Mouse (Mus musculus) ovary, adult 18-20 months (tissue): ENCODE measurements around the gene Os9.

ENCODE experiments used
- DNase-seq: peaks from one replicate; pipeline ENCODE4 v3.0.0; 2022; ENCODE audit warnings: low spot score, mixed read lengths

The Os9 gene

DNA sequence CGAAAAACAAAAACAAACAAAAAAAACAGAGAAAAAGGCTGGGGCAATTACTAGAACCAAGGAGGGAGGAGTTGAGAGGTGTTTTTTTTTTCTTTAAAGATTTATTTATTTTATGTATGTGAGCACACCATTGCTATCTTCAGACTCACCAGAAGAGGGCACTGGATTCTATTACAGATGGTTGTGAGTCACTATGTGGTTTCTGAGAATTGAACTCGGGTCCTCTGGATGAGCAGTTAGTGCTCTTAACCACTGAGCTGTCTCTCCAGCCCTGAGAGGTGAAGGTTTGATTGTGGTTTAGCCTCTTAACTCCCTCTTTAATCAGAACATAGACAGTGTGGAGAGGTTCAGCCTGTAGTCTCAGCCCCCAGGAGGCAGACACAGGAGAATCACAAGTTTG lies 5.9 kb downstream of the Os9 start:
- DNase-seq: no peak

DNA sequence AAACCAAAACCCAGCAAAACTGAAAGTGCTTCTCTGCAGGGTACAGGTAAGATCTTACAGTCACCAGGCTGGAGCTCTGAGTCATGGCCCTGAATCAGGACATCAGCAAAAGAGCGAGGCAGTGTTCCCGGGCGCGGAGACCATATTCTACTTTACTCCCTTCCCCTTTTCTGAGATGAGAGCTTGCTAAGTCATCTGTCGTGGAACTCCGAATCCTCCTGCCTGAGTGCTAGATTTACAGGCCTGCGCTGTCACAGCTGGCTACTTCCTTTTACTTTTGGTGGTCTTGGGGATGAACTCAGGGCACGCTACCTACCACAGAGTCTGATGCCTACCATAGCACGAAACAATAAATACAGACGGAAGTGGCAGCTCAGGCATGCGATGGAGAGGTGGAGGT lies 6.5 kb downstream of the Os9 start:
- DNase-seq: no peak

DNA sequence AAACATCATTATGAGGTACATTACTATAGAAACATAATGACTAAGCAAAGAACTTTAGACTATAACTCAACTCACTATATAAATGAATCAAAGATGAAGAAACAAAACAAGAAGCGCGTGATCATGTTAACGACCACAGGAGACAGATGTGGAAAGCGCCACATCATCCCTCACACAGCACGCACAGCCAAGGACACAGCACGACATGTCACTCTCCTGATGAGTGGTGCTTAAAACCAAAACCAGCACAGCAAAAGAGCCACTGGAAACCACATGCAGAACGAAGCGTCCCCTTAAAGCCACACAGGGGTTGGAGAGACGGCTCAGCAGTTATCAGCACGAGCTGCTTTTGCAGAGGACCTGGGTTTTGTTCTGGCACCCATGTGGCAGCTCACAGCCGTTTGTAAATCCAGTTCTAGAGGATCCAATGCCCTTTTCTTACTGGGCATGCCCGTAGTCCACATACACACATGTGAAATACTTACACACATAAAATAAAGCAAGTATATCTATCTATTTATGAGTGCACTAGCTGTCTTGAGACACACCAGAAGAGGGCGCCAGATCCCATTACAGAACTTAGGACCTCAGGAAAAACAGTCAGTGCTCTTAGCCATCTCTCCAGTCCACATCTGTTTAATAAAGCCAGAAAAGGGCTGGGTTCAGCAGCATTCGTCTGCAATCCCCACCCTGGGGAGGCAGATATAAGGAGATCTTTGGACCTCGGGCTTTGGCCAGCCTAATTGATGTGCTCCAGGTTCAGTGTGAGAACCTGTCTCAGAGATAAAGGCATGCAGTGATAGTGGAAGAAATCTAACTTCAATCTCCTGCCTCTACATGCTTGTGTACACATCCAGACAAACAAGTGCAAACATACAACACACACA lies 9.7 kb downstream of the Os9 start:
- no peak for DNase-seq

DNA sequence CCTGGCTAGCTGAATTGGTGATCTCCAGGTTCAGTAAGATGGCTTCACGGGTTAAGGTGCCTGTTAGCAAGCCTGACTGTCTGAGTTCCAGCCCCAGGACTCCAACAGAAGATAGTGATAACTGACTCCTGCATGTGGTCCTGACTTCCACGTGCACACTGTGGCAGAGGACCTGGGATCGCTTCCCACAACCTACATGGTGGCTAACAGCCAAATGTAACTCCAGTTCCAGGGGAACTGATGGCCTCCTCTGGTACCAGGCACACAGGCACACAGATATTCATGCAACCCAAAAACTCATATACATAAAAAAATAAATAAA lies 12.7 kb downstream of the Os9 start:
- DNase-seq: no peak

DNA sequence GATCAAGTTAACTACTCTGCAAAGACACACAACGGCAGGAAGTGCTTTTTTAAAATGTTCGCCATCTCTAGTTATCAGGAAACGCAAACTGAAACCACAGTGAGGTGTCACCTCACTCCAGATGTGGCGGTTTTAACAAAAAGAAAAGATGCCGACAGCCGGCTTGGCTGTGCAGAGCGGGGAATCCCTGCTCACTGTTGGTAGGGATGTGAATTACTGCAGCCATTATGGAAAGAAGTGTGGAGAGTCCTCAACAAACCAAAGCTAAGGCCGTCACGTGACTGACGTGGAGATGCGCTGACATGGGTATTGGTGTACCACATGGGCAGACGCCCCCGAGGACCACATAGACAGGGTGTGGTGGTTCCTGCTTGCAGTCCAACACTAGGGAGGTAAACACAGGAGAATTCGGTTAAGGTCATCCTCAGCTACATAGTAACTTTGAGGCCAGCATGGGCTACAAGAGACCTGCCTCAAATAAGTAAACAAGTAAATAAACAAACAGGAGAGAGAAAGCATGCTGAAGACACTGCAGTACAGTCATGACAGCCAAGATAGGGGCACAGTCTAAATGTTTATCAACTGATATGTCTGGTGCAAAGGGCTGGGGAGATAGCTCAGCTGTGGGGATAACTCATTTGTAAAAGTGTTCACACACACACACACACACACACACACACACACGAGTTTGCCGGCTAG lies 13.2 kb downstream of the Os9 start:
- DNase-seq: no peak

DNA sequence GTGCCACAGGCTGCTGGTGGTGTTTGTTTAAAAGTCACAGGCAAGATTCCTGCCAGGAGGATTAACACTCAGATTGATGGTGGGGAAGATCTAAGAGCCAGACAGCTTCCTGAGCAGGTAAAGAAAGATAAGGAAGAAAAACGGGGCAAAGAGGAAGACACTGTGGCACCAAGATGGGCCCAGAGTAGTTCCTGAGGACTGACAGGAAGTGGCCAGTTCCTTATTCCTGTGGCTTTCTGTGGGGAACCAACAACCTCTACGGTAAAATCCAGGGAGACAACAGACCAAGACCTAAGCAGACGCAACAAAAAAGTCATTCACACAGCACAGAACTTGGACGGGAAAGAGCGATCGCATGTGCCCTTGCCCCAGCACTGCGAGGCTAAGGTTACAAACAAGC lies 17.3 kb downstream of the Os9 start:
- no peak for DNase-seq

DNA sequence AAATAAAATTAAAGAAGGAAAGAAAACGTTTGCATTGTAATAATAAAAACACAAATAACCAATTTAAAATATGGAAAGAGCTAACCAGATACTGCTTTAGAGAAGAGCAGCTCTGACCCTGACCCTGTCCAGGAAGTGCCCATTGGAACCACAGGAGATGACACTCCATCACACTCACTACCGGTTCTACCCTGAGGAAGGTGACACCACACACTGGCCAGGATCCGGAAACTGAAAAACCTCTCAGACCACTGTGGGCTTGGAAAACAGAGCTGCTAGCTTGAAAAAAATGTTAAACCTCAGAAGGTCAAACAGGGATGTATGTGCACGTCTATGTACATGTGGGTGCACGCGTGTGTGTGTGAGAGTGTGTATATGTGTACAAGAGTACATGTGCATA lies 19.8 kb downstream of the Os9 start:
- DNase-seq: no peak

DNA sequence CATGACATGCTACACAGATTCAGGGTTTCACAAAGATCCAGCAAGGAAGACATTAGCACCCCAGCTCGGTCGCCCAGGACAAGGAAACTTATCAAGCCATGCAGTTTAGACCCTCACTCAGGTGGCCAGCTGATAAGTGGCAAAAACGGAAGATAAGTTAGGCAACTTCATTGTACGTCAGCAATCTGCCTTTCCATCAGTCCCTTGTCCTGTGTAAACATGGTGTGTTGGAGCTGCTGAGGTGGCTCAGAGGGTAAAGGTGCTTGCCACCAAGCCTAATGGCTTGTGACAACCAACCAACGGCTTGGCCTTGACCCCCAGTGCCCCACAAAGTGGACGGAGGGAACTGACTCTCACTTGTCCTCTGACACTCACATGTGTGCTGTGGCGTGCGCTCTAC lies 20.5 kb downstream of the Os9 start:
- DNase-seq: no peak

DNA sequence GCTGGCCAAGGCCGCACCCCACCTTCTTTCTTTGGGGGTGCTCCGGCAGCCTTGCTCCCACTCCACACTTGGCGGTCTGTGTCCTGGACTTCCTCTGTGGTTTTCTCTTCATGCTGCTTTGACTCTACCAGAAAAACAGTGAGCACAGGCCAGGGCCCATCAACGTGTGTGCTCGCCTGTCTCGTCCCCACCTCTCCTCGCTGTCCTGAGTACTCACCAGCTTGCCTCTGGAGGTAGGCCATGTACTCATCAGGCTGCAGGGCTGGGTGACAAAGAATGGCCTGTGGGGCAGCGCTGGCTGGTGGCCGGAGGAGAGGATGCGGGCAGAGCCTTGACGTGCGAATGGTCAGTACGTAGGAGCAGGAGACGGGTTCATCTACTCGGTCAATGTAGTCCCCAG lies 21.1 kb downstream of the Os9 start:
- DNase-seq: no peak

DNA sequence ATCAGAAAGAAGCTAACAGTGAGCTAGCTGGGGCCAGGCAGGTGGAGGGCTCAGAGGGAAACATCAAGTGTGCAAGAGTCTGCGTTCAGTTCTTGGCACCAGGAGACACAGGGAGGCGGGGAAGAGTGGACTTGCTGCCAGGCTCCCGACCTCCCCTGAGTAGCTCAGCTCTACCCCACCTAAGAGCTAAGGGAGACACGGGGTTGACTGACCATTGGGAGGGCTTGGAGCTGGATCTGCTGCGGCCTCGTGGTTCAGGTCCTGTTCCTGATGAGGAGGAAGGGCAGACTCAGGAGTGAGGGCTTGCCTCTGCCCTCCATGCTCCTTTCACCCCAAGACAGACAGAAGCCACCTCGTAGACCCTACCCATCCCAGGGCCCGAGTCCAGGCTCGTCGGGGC lies 21.7 kb downstream of the Os9 start:
- DNase-seq: no peak

DNA sequence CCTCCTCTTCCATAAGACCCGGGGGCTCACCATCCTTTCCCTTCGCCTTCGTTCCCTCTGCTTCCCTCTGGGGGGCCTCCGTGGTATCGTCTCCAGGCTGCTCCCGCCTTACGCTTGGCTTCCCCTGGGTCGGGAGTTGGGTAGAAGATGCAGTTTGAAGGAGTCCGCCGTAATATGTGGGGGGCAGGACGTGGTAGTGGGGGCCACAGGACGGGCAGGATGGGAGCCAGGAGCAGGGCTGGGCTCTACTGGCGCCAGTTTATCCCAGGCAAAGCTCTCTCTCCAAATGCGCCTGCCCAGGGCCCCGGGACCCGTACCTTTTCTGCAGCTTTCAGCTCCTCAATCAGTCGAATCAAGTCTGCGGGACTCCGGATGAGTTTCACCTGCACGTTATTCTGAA lies 22.4 kb downstream of the Os9 start:
- no peak for DNase-seq

DNA sequence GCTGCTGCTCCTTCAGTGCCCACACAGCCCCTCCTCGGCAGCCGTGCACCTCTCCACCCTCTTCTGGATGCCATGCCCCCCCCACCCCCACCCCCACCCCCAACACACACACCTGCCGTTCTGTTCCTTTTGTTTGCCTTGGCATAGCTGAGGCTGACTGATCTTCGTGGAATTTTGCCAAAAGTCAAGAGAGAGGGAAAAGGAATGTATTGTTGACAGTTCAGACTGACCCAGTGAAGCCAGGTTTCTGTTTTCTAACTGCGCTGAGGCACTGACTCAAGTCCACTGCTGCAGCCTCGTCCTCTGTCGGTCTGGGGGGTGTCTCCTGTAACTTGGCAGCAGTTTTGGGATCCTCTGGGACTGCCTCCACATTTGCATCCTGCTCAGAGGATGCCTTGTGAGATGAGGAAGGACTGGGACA lies 26.5 kb downstream of the Os9 start:
- DNase-seq: peak; percentile 45

DNA sequence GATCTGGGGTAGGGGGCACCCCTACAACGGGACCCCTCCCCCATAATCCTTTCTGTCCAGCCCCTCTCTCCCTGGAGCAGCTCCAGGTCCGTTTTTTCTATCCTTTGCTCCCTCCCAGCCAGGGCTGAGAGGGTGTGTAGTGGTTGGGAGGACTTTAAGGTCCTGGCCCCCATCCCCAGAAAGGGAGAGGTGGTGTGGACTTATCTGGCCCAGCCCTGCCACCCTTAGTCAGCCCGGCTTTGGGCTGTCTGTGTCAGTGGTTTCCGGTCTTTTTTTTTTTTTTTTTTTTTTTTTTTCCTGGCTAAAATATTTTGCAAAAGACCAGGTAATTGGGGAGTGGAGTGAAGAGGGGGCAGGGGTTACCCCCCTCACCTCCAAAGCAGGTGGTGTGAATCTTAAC lies 28.2 kb downstream of the Os9 start:
- DNase-seq: no peak

DNA sequence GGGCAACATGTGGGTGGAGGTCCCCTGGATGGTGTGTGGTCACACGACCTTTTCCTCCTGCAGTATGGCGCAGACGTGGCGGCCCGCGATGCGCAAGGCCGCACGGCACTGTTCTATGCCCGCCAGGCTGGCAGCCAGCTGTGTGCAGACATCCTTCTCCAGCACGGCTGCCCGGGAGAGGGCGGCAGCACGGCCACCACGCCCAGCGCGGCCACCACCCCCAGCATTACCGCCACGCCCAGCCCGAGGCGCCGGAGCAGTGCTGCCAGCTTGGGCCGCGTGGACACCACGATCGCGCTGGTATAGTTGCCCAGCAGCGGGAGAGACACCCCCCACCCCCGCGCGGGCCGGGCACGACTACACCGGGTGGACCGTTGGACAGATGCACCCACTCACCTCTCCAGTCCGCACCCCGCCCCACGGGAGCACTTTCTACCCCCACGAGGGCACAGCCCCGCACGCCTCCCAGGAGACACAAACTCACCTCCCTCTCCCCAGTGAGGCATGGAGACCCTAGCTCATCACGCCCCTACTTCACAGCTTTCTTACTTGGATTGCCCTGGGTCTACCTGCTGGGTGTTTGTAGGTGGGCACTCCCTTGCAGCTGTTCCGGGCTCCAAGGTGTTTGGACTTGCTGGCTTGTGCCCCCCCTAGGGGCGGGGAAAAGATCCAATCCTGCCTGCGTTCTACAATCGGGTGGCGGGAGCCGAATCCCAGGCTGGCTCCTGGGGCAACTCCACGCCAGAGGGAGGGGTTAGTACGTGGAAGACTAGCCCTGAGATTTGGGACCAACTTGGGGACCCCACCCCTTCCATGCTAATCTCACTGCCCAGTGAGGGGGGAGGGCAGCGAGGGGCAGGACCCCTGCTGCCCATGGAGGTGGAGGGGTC lies 29.2 kb downstream of the Os9 start:
- DNase-seq: peak; percentile 51

DNA sequence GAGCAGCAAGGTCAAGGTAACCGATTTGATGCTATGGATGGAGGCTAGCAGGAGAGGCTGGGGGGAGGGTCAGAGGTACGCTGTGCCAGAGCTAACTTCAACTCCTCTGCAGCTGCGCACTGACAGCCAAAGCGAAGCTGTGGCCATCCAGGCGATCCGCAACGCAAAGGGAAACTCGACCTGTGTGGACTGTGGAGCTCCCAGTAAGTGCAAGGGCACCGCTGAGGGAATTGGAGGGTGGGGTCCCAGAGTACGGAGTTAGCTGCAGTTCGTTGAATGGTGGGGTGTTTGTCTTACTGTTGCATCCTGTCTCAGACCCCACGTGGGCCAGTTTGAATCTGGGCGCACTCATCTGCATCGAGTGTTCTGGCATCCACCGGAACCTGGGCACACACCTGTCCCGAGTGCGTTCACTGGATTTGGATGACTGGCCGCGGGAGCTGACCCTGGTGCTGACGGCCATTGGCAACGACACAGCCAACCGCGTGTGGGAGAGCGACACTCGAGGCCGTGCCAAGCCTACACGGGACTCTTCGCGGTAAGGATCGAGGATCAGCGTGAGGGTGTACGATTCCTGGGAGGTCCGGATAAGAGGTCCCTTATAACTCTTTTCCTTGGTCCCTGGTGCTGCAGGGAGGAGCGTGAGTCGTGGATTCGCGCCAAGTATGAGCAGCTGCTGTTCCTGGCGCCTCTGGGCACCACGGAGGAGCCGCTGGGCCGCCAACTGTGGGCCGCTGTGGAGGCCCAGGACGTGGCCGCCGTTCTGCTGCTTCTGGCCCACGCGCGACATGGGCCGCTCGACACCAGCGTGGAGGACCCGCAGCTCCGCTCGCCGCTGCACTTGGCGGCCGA lies 30.1 kb downstream of the Os9 start:
- DNase-seq: no peak

DNA sequence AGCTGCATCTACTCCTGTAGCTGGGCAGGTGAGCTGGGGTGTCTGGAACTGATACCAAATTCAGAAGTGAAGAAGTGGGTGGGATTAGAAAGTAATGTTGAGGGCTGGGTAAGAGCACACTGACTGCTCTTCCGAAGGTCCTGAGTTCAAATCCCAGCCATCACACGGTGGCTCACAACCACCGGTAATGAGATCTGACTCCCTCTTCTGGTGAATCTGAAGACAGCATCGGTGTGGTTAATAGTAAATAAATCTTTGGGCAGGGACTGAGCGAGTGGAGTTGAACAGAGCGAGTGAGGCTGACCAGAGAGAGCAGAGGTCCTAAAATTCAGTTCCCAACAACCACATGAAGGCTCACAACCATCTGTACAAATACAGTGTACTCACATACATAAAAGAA lies 35.3 kb downstream of the Os9 start:
- no peak for DNase-seq

DNA sequence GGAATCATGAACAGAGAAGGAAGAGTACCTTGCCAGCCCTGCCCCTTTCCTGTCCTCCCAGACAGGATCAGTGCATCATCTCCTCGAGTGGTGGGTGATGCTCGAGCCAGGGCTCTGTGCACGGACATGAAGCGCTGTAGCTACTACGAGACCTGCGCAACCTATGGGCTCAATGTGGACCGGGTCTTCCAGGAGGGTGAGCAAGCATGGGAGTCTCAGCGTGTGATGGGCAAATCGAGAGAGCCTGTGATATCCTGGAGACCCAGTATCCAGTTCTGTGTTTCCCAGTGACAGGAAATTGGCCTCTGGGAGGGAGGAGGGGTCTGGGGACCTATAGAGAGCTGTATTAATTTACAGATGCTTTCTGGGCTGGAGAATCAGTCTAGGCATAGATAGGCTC lies 35.9 kb downstream of the Os9 start:
- DNase-seq: no peak

DNA sequence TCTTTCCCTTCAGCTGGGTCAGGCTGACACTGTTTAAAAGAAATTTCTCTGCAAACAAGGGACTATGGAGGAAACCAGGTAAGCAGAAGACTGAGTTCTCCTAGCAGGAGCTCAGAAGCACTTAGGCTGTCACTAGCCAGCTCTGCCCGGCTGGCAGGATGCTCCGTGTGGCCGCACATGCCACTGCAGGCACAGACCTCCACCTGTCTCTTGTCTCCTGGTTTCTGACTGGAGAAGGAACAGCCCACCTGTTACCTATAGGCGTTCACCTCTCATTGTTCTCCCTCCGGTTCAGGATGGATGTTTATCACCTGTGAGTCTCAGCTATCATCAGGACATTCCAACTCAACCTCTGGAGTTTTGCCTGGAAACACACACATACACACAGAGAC lies 37.0 kb downstream of the Os9 start:
- no peak for DNase-seq

DNA sequence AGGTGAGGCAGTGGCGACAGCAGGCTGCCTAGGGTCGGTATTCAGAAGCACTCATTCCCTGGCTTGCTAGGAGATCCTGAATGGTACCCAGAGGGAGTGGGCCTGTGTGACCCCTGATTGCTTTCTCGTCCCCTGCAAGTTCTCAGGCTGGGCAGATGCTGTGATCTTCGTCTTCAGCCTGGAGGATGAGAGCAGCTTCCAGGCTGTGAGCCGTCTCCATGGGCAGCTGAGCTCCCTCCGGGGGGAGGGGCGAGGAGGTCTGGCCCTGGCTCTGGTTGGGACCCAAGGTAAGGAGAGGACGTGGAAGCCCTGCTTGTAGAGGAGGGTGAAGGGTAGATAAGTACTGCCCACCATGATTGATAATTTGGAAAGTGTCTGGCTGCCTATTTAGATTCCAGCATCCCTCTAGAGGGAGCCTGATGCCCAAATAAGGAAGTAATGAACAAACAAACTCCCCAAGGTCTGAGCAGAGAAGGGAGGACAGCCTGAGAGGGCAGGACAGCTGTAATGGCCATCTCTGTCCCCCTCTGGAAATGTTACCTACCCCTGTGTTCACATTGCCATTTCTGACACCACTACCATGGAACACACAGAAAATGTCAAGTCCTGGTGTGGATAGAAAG lies 37.5 kb downstream of the Os9 start:
- DNase-seq: no peak

DNA sequence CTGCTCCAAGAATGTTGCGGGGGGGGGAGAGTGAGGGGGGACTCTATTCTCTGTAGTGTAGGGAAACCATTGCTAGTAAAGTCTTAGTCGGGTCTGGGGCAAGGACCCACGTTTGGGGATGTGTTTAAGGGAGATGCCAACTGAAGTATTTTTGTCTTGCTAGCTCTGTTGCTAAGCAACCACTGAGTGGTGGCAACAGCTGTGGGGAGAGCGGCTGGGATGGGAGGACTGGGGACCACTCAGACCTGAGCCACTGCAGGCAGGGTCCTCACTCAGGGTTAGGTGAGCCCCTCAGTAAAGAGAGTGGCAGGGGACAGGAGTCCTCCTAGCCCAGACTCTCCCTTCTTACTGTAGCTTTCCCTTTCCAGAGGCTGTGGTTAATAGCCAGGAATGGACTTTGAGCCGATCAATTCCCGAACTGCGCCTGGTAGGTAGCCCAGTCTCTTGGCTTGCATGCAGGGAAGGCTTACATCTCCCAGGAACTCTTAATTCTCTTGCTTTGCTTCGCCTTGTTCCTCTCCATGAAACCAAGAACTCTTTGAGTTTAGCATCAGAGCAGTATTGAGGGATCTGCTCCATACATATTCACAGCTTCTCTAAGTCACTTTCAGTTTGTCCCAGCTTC lies 38.8 kb downstream of the Os9 start:
- no peak for DNase-seq
